ENCODE assay signal across 27 mouse cellular contexts in genomic region chr1:78876156-78876555, GRCm38 (mm10). TPM values are rescaled to one million over a fixed set of nuclear protein-coding genes. Genes with fewer than 3 reads are reported as not detected.
"Had no signal": no experiment of that assay in that cellular context is flagged by ENCODE, and none has a peak within 500 bp of the region (broad histone marks: within the 10 kb centered on the region; RNA-seq: fewer than 3 reads in every experiment).

No protein-coding gene starts in this region.

- H3K27me3 ChIP-seq: heart, embryonic 12.5 days; hindbrain, embryonic 13.5 days; hindbrain, embryonic 15.5 days; limb, embryonic 12.5 days; limb, embryonic 15.5 days; liver, embryonic 12.5 days had no signal

- DNase-seq: gastrocnemius, adult 2 months; gastrocnemius, postnatal 10 days; gastrocnemius, postnatal 25 days; heart, adult 11 months; heart, adult 2 months; heart, postnatal 10 days; kidney, adult 18-20 months; kidney, adult 8-10 months; kidney, postnatal 10 days; kidney, postnatal 25 days; kidney, postnatal 4 days; layer of hippocampus, adult 9-11 months; layer of hippocampus, postnatal 36 days; left cerebral cortex, postnatal 4 days; lung, adult 18-20 months had no signal

- H3K4me2 ChIP-seq: heart, embryonic 12.5 days; hindbrain, embryonic 13.5 days; hindbrain, embryonic 15.5 days; limb, embryonic 12.5 days; limb, embryonic 15.5 days; liver, embryonic 12.5 days had no signal

- H3K36me3 ChIP-seq: heart, embryonic 10.5 days; heart, embryonic 12.5 days; hindbrain, embryonic 13.5 days; hindbrain, embryonic 15.5 days; limb, embryonic 12.5 days; limb, embryonic 15.5 days; liver, embryonic 12.5 days had no signal

- H3K27ac ChIP-seq: gastrocnemius, adult 2 months; heart, adult 2 months; heart, embryonic 10.5 days; hindbrain, embryonic 13.5 days; hindbrain, embryonic 15.5 days; hindbrain, postnatal 0 days; layer of hippocampus, adult 2 months; limb, embryonic 12.5 days; limb, embryonic 15.5 days; liver, embryonic 12.5 days; liver, embryonic 14.5 days had no signal

- H3K9ac ChIP-seq: heart, embryonic 12.5 days; hindbrain, embryonic 13.5 days; hindbrain, embryonic 15.5 days; limb, embryonic 12.5 days; limb, embryonic 15.5 days; liver, embryonic 12.5 days; liver, embryonic 14.5 days had no signal

- H3K4me1 ChIP-seq: heart, embryonic 10.5 days; heart, embryonic 12.5 days; hindbrain, embryonic 13.5 days; hindbrain, embryonic 15.5 days; limb, embryonic 12.5 days; limb, embryonic 15.5 days; liver, embryonic 12.5 days had no signal

- H3K4me3 ChIP-seq: gastrocnemius, adult 2 months; heart, adult 2 months; heart, embryonic 10.5 days; heart, embryonic 12.5 days; hindbrain, embryonic 13.5 days; hindbrain, embryonic 15.5 days; layer of hippocampus, adult 2 months; limb, embryonic 12.5 days; limb, embryonic 15.5 days; liver, embryonic 12.5 days had no signal

- H3K9me3 ChIP-seq: heart, embryonic 10.5 days; heart, embryonic 12.5 days; hindbrain, embryonic 13.5 days; hindbrain, embryonic 15.5 days; limb, embryonic 12.5 days; limb, embryonic 15.5 days; liver, embryonic 12.5 days had no signal

- ATAC-seq: hindbrain, postnatal 0 days; intestine, postnatal 0 days; liver, embryonic 12.5 days had no signal

RNA-seq across cellular contexts. Expression of gene Kcne4, which starts 59.6 kb away (rescaled TPM):
- total RNA-seq: hematopoietic stem cell, adult 5-6 weeks had no signal
